Mouse (Mus musculus): ENCODE results near the gene 5530401A14Rik. TPM values are rescaled to one million over a fixed set of nuclear protein-coding genes. Genes with fewer than 3 reads are reported as not detected.

The 5530401A14Rik gene
- total and polyA plus RNA-seq, 3 experiments = not detected

DNA sequence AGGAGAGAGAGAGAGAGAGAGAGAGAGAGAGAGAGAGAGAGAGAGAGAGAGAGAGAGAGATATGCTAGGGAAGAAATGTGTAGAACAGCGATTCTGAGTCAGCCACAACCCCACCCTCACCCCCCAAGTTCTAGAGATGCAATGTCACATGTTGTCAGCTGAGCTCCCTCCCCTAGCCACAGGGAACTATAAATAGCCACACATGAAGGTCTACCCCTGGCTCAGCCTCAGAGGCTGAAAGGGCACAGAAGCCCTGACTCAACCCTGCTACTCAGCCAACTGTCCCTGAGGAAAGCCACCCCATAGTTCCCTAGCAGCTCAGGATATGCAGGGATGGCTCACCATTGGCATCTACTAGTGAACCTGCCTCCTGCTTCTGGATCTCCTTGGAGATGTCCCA lies 81.7 kb downstream of the 5530401A14Rik start:
- Histone ChIP-seq H3K36me3 (ENCODE audit: control insufficient read depth in 1 of 2, insufficient read depth in 2 of 2, low read length in 2 of 2) (no peaks in the 10 kb centered on the region), H3K4me3 (ENCODE audit: control insufficient read depth in 1 of 2, insufficient read depth in 1 of 2, low read depth in 2 of 2, low read length in 2 of 2) (no peak overlapping the region), H3K27ac (ENCODE audit: control insufficient read depth, low read depth, low read length) (no peak overlapping the region), H3K9ac (ENCODE audit: control insufficient read depth, low read depth, low read length, poor library complexity, severe bottlenecking) (no peak overlapping the region), H3K27me3 (ENCODE audit: control insufficient read depth in 1 of 2, insufficient read depth in 2 of 2, low read length in 2 of 2) (no peaks in the 10 kb centered on the region), H3K9me3 (replicated peaks; ENCODE audit: insufficient read depth, low read length) (no peaks in the 10 kb centered on the region), H3K4me1 (ENCODE audit: control insufficient read depth in 1 of 2, insufficient read depth in 2 of 2, low read length in 2 of 2) (no peaks in the 10 kb centered on the region), H3K79me2 (ENCODE audit: control insufficient read depth, insufficient read depth, low read length, poor library complexity) (no peaks in the 10 kb centered on the region)
- DNase-seq (ENCODE audit: low read depth, low spot score) = no peak
- TF ChIP-seq POLR2AphosphoS2 (IDR thresholded peaks at IDR 0.05; ENCODE audit: low read length) (no peak), SIN3A (IDR thresholded peaks at IDR 0.05; ENCODE audit: low read length) (no peak), CHD1 (IDR thresholded peaks at IDR 0.05; ENCODE audit: low read depth, low read length) (no peak), MXI1 (IDR thresholded peaks at IDR 0.05; ENCODE audit: low read depth, low read length) (no peak), CHD2 (IDR thresholded peaks at IDR 0.05; ENCODE audit: low read length) (no peak), ZKSCAN1 (IDR thresholded peaks at IDR 0.05; ENCODE audit: low read depth, low read length) (no peak), TBP (IDR thresholded peaks at IDR 0.05; ENCODE audit: low read depth, low read length) (no peak), SMC3 (IDR thresholded peaks at IDR 0.05; ENCODE audit: low read depth, low read length) (no peak), MYB (IDR thresholded peaks at IDR 0.05; ENCODE audit: low read depth, low read length) (no peak), TAL1 (IDR thresholded peaks at IDR 0.05; ENCODE audit: low read length) (no peak), MEF2A (IDR thresholded peaks at IDR 0.05; ENCODE audit: extremely low read depth, insufficient replicate concordance, low read depth, low read length, poor library complexity, severe bottlenecking) (no peak), USF2 (IDR thresholded peaks at IDR 0.05; ENCODE audit: borderline replicate concordance in 1 of 2, insufficient read depth in 1 of 2, low read depth in 1 of 2, low read length in 2 of 2) (no peak), KAT2A (conservative IDR thresholded peaks at IDR 0.05; ENCODE audit: low read depth, low read length) (no peak)

Other genes with a start within 250 kb of the 5530401A14Rik start
- gene Asic2, start 107.8 kb downstream of the 5530401A14Rik start, total RNA-seq (2012; rRNA removed) = not detected in 2 replicates
- gene Asic2, start 107.8 kb downstream of the 5530401A14Rik start, polyA plus RNA-seq (2012; ENCODE audit: insufficient read depth in 1 of 2, insufficient read length in 2 of 2, low read depth in 1 of 2, low replicate concordance in 2 of 2, missing spikeins in 1 of 2) = not detected
- gene Ccl2, start 174.9 kb downstream of the 5530401A14Rik start, total RNA-seq (2012; rRNA removed) = 0.15 and 0.20 TPM in 2 replicates
- gene Ccl2, start 174.9 kb downstream of the 5530401A14Rik start, polyA plus RNA-seq (2012; ENCODE audit: insufficient read depth in 1 of 2, insufficient read length in 2 of 2, low read depth in 1 of 2, low replicate concordance in 2 of 2, missing spikeins in 1 of 2) = not detected
- gene Gm17268, start 177.9 kb downstream of the 5530401A14Rik start, total RNA-seq (2012; rRNA removed) = not detected in 2 replicates
- gene Gm17268, start 177.9 kb downstream of the 5530401A14Rik start, polyA plus RNA-seq (2012; ENCODE audit: insufficient read depth in 1 of 2, insufficient read length in 2 of 2, low read depth in 1 of 2, low replicate concordance in 2 of 2, missing spikeins in 1 of 2) = not detected
- not detected in 2 replicates for gene Ccl7, start 185.0 kb downstream of the 5530401A14Rik start, total RNA-seq (2012; rRNA removed)
- gene Ccl7, start 185.0 kb downstream of the 5530401A14Rik start, polyA plus RNA-seq (2012; ENCODE audit: insufficient read depth in 1 of 2, insufficient read length in 2 of 2, low read depth in 1 of 2, low replicate concordance in 2 of 2, missing spikeins in 1 of 2) = not detected
- not detected in 2 replicates for gene Ccl11, start 197.2 kb downstream of the 5530401A14Rik start, total RNA-seq (2012; rRNA removed)
- not detected for gene Ccl11, start 197.2 kb downstream of the 5530401A14Rik start, polyA plus RNA-seq (2012; ENCODE audit: insufficient read depth in 1 of 2, insufficient read length in 2 of 2, low read depth in 1 of 2, low replicate concordance in 2 of 2, missing spikeins in 1 of 2)
- not detected in 2 replicates for gene Ccl12, start 241.2 kb downstream of the 5530401A14Rik start, total RNA-seq (2012; rRNA removed)
- gene Ccl12, start 241.2 kb downstream of the 5530401A14Rik start, polyA plus RNA-seq (2012; ENCODE audit: insufficient read depth in 1 of 2, insufficient read length in 2 of 2, low read depth in 1 of 2, low replicate concordance in 2 of 2, missing spikeins in 1 of 2) = not detected